Mouse (Mus musculus) embryonic facial prominence, embryonic 13.5 days (tissue): Measurements from ENCODE around the gene Spo11. TPM values are rescaled to one million over a fixed set of nuclear protein-coding genes. Genes with fewer than 3 reads are reported as not detected.

Experiments used
- ATAC-seq: fragments of 200-750 bp; cut with Nextera tagmentation; 2 replicates; pipeline ENCODE4 v1.8.0; 2017; ENCODE audit warnings: low read depth; ENCODE audit not compliant: insufficient number of reproducible peaks, insufficient read depth, low FRiP score, low TSS enrichment
- H3K27ac ChIP-seq: fragments of 300-500 bp; sonication (generic); 2 replicates; pipeline ENCODE4 v1.5.1; 2015; ENCODE audit warnings: moderate library complexity, mild to moderate bottlenecking, inconsistent platforms
- H3K27me3 ChIP-seq: fragments of 300-500 bp; sonication (generic); 2 replicates; pipeline ENCODE4 v1.6.1; 2015; ENCODE audit warnings: mild to moderate bottlenecking, inconsistent platforms
- H3K36me3 ChIP-seq: fragments of 300-500 bp; sonication (generic); 2 replicates; pipeline ENCODE4 v1.6.1; 2015; ENCODE audit warnings: mild to moderate bottlenecking, inconsistent platforms
- H3K4me1 ChIP-seq: fragments of 300-500 bp; sonication (generic); 2 replicates; pipeline ENCODE4 v1.6.1; 2015; ENCODE audit warnings: inconsistent platforms
- H3K4me2 ChIP-seq: fragments of 300-500 bp; sonication (generic); 2 replicates; pipeline ENCODE4 v1.6.1; 2015; ENCODE audit warnings: moderate library complexity, mild to moderate bottlenecking, inconsistent platforms
- H3K4me3 ChIP-seq: fragments of 300-500 bp; sonication (generic); 2 replicates; pipeline ENCODE4 v1.5.1; 2015; ENCODE audit warnings: mild to moderate bottlenecking, inconsistent platforms
- H3K9ac ChIP-seq: fragments of 300-500 bp; sonication (generic); 2 replicates; pipeline ENCODE4 v1.6.1; 2015; ENCODE audit warnings: mild to moderate bottlenecking, inconsistent platforms
- H3K9me3 ChIP-seq: fragments of 300-500 bp; sonication (generic); 2 replicates; pipeline ENCODE4 v1.6.1; 2016; ENCODE audit warnings: inconsistent platforms
- WGBS: fragments of 180-500 bp; shearing (Covaris S2); methylation state at CpG from one replicate; pipeline ENCODE4 v1.1.7; 2015; ENCODE audit warnings: mixed read lengths; 5-methylcytosine and 5-hydroxymethylcytosine counted together
- polyA plus RNA-seq: library from polyadenylated mRNA; unstranded; fragments of >200 nt; fragmentation: Nextera tagmentation; extraction: Ambion mirVana; gene quantifications from 2 replicates; pipeline ENCODE4 v1.2.1, GENCODE M21; 2015

Gene Spo11
- polyA plus RNA-seq, 1 experiment from 2014 or later = 3.9 TPM

GRCm38 (mm10) chr2:173037347-173037746, 59.8 kb downstream of the Spo11 start:
- 80% methylated on average over 5 of the region's 5 CpGs for WGBS
- H3K4me1 ChIP-seq = no peaks in the 10 kb centered on the region
- no peaks in the 10 kb centered on the region for H3K9me3 ChIP-seq
- no peak overlapping the region for H3K4me2 ChIP-seq
- H3K9ac ChIP-seq = no peak overlapping the region
- no peak overlapping the region for H3K4me3 ChIP-seq
- ATAC-seq = no peak
- H3K27ac ChIP-seq = no peak overlapping the region
- H3K27me3 ChIP-seq = no peaks in the 10 kb centered on the region
- peaks cover 38% of the 10 kb centered on the region for H3K36me3 ChIP-seq

- Histone ChIP-seq H3K9ac (no peak overlapping the region), H3K27ac (no peak overlapping the region), H3K36me3 (peaks cover 32% of the 10 kb centered on the region), H3K27me3 (no peaks in the 10 kb centered on the region), H3K4me1 (peaks cover 6% of the 10 kb centered on the region), H3K4me2 (no peak overlapping the region), H3K9me3 (no peaks in the 10 kb centered on the region), H3K4me3 (no peak overlapping the region)
- WGBS = 74% methylated on average over 7 of the region's 7 CpGs
- ATAC-seq = no peak
Measured at GRCm38 (mm10) chr2:173037827-173038607, 60.5 kb downstream of the Spo11 start.

GRCm38 (mm10) chr2:173039041-173039440, 61.5 kb downstream of the Spo11 start:
- ATAC-seq = no peak
- Histone ChIP-seq H3K9ac (no peak overlapping the region), H3K4me2 (no peak overlapping the region), H3K4me3 (no peak overlapping the region), H3K27ac (no peak overlapping the region), H3K27me3 (no peaks in the 10 kb centered on the region), H3K4me1 (peaks cover 9% of the 10 kb centered on the region), H3K36me3 (peaks cover 22% of the 10 kb centered on the region), H3K9me3 (no peaks in the 10 kb centered on the region)
- 93% methylated on average over 4 of the region's 4 CpGs for WGBS

DNA sequence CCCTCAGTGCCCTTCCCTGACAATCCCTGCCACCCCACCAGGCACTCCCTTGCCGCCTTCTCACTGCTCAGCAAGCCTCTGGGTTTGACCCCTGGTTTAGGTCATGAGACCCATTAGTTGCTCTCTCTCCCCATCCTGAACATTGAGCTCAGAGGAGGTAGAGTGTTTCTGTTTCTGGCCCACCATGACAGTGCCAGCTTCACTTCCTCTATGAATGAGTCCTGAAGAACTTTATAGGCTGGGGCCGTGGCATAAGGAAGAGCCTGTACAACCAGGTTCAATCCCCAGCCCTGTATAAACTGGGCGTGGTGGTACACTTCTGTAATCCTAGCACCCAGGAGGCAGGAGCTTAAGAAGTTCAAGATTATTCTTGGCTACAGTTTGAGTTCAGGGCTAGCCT, 63.3 kb downstream of the Spo11 start:
- Histone ChIP-seq H3K9me3 (no peaks in the 10 kb centered on the region), H3K27me3 (no peaks in the 10 kb centered on the region), H3K4me2 (no peak overlapping the region), H3K36me3 (peaks cover 5% of the 10 kb centered on the region; the same call in 1 of the 2 replicates), H3K4me1 (peaks cover 9% of the 10 kb centered on the region), H3K9ac (no peak overlapping the region), H3K27ac (no peak overlapping the region), H3K4me3 (no peak overlapping the region)
- WGBS = 82% methylated on average over 3 of the region's 3 CpGs
- ATAC-seq = no peak

GRCm38 (mm10) chr2:173041242-173041641, 63.7 kb downstream of the Spo11 start:
- Histone ChIP-seq H3K9me3 (no peaks in the 10 kb centered on the region), H3K27ac (no peak overlapping the region), H3K4me1 (peaks cover 9% of the 10 kb centered on the region), H3K36me3 (0 out of 2 replicates have a peak, but pooled peaks cover under 1% of the 10 kb centered on the region), H3K4me3 (no peak overlapping the region), H3K27me3 (no peaks in the 10 kb centered on the region), H3K9ac (no peak overlapping the region), H3K4me2 (no peak overlapping the region)
- 59% methylated on average over 5 of the region's 5 CpGs for WGBS
- no peak for ATAC-seq

- Histone ChIP-seq H3K27ac (no peak overlapping the region), H3K9me3 (no peaks in the 10 kb centered on the region), H3K36me3 (no peaks in the 10 kb centered on the region), H3K4me3 (no peak overlapping the region), H3K27me3 (no peaks in the 10 kb centered on the region), H3K9ac (no peak overlapping the region), H3K4me1 (peaks cover 15% of the 10 kb centered on the region), H3K4me2 (no peak overlapping the region)
- no peak for ATAC-seq
- 79% methylated on average over 1 of the region's 1 CpGs for WGBS
Measured at GRCm38 (mm10) chr2:173041893-173042292, 64.4 kb downstream of the Spo11 start.

- no peaks in the 10 kb centered on the region for H3K36me3 ChIP-seq
- no peak overlapping the region for H3K4me2 ChIP-seq
- WGBS = 56% methylated on average over 11 of the region's 11 CpGs
- no peaks in the 10 kb centered on the region for H3K9me3 ChIP-seq
- H3K4me1 ChIP-seq = peaks cover 15% of the 10 kb centered on the region
- no peak overlapping the region for H3K27ac ChIP-seq
- H3K9ac ChIP-seq = no peak overlapping the region
- no peak for ATAC-seq
- no peak overlapping the region for H3K4me3 ChIP-seq
- no peaks in the 10 kb centered on the region for H3K27me3 ChIP-seq
Measured at GRCm38 (mm10) chr2:173042504-173043162, 65.1 kb downstream of the Spo11 start.

Other genes with a start within 250 kb of the Spo11 start
- 41.6 and 43.6 TPM in 2 replicates for gene Bmp7, start 37.4 kb upstream of the Spo11 start, polyA plus RNA-seq
- 137 and 148 TPM in 2 replicates for gene Rae1, start 22.4 kb downstream of the Spo11 start, polyA plus RNA-seq
- gene Rbm38, start 42.8 kb downstream of the Spo11 start, polyA plus RNA-seq = 24.2 and 25.8 TPM in 2 replicates
- 0.14 TPM in 1 of 2 replicates, not detected in the other for gene Ctcfl, start 141.8 kb downstream of the Spo11 start, polyA plus RNA-seq
- gene Pck1, start 175.3 kb downstream of the Spo11 start, polyA plus RNA-seq = 0.22 TPM in 1 of 2 replicates, not detected in the other
- 0.13 TPM in 1 of 2 replicates, not detected in the other for gene Zbp1, start 241.2 kb downstream of the Spo11 start, polyA plus RNA-seq